Mouse (Mus musculus) heart, adult 2 months (tissue): ENCODE data around the gene Tut7. TPM values are rescaled to one million over a fixed set of nuclear protein-coding genes. Genes with fewer than 3 reads are reported as not detected.

ENCODE experiments used
- DNase-seq, 2 experiments: peaks; one replicate each; pipeline ENCODE4 v3.0.0; 2021
- H3K27ac ChIP-seq: fragments of 200-600 bp; 2 replicates; pipeline ENCODE4 v1.8.1; 2022
- H3K27me3 ChIP-seq: fragments of 200-500 bp; 2 replicates; pipeline ENCODE4 v1.6.1; 2012; ENCODE audit warnings: mild to moderate bottlenecking, low read length, inconsistent platforms, mixed read lengths; ENCODE audit not compliant: control insufficient read depth, insufficient read depth
- H3K36me3 ChIP-seq: fragments of 200-500 bp; 2 replicates; pipeline ENCODE4 v1.6.1; 2012; ENCODE audit warnings: low read length, inconsistent platforms; ENCODE audit not compliant: control insufficient read depth, insufficient read depth
- H3K4me1 ChIP-seq: fragments of 200-500 bp; 2 replicates; pipeline ENCODE4 v1.6.1; 2011; ENCODE audit warnings: low read length; ENCODE audit not compliant: control insufficient read depth, insufficient read depth
- H3K4me3 ChIP-seq: fragments of 200-600 bp; 2 replicates; pipeline ENCODE4 v1.8.1; 2022
- H3K79me2 ChIP-seq: fragments of 200-500 bp; replicated peaks from 2 replicates; pipeline ENCODE4 v1.6.1; 2012; ENCODE audit warnings: mild to moderate bottlenecking, inconsistent platforms, low read length, moderate library complexity, mixed read lengths; ENCODE audit not compliant: control insufficient read depth, insufficient read depth
- H3K9ac ChIP-seq: fragments of 200-500 bp; 2 replicates; pipeline ENCODE4 v1.6.1; 2012; ENCODE audit warnings: low read depth, mild to moderate bottlenecking, control low read depth, inconsistent platforms, low read length, mixed read lengths
- CTCF ChIP-seq: fragments of 200-600 bp; IDR thresholded peaks from 2 replicates; pipeline ENCODE4 v1.8.1; 2022; ENCODE audit warnings: antibody characterized with exemption, mild to moderate bottlenecking, moderate library complexity
- EP300 ChIP-seq: fragments of 200-500 bp; IDR thresholded peaks from 2 replicates; pipeline ENCODE4 v1.6.1; 2011; ENCODE audit warnings: low read depth, low read length, control low read depth; ENCODE audit not compliant: insufficient read depth
- POLR2A ChIP-seq: fragments of 200-500 bp; IDR thresholded peaks from 2 replicates; pipeline ENCODE4 v1.6.1; 2011; ENCODE audit warnings: mild to moderate bottlenecking, low read depth, low read length, control low read depth; ENCODE audit not compliant: insufficient read depth
- WGBS: fragments of 180-500 bp; shearing (Covaris S2); methylation state at CpG from one replicate; pipeline ENCODE4 v1.1.7; 2018; 5-methylcytosine and 5-hydroxymethylcytosine counted together
- intact Hi-C: fragments of 180-260 bp; cut with DNase I; formaldehyde crosslinking; loops from one replicate; pipeline ENCODE4 v1.15.1; 2025
- polyA plus RNA-seq: library from polyadenylated mRNA; depleted of rRNA; stranded (reverse); fragments of >200 nt; gene quantifications from 2 replicates; pipeline ENCODE4 v1.2.3, GENCODE M21; 2012
- total RNA-seq, 2 experiments: library from RNA; stranded (reverse); gene quantifications; 2 replicates each; pipeline ENCODE4 v1.2.3; 2021

Gene Tut7
- total and polyA plus RNA-seq, 3 experiments: 10.3 to 45.1 (median 41.6) TPM

DNA sequence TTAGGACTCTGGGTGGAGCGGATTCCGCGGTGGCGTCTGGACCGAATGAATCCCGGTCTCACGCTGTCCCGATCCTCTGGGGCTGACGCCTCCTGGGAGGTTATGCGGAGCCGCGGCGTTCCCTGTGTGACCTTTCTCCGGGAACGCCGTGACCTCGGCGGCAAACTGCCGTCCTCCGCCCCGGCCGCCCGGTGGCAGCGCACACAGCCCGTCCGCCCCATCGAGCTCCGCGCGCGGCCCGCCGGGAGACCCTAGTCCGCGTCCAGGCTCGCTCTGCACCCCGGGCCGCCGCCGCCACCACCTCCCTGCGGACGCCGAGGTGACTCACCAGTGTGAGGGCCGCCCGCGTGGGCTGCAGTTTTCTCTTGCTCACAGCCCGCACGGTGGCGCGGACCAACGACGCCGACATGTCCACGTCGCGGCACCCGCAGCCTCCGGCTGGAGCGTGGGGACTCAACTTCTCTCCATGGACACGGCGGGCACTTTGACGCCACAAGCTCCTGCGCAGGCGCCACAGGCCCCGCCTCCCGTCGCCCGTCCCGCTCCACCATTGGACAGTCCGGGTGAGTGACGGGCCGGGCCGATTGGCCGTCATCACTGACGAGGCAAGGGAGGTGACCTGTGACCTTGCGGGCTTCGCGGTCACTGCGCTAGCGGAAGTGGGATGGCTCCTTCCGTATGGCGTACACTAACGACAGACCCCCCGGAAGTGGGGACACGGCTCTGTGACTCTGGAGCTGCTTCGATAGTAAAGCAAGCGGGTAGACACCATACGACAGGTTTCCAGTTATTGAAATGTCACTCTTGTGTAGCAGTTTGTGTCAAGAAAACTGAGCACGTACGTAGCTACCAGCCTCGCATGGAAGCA is 53.4 kb downstream of the Tut7 start, which contains the start of gene Isca1:
Isca1 (minus strand) TSS at position 515 of the 868 bp plus-strand sequence.
- intact Hi-C loops: loop anchor here (2.0 kb wide), 1 partner anchor 53 kb away; the partner anchor contains the start of gene Tut7
- Histone ChIP-seq H3K4me1 (peaks cover 23% of the 10 kb centered on the region), H3K4me3 (peak within 1 kb of the TSS; percentile 69), H3K36me3 (peaks cover 24% of the 10 kb centered on the region), H3K9ac (peak within 1 kb of the TSS; percentile 89), H3K27ac (peak within 1 kb of the TSS; percentile 100), H3K79me2 (peaks cover 8% of the 10 kb centered on the region), H3K27me3 (no peaks in the 10 kb centered on the region)
- DNase-seq: peak; percentile 99 to 100
- WGBS: under 1% methylated on average over 91 of the region's 91 CpGs
- TF ChIP-seq CTCF (peak; percentile 37), POLR2A (peak; percentile 83), EP300 (peak; percentile 81; the same call in 1 of the 2 replicates)

DNA sequence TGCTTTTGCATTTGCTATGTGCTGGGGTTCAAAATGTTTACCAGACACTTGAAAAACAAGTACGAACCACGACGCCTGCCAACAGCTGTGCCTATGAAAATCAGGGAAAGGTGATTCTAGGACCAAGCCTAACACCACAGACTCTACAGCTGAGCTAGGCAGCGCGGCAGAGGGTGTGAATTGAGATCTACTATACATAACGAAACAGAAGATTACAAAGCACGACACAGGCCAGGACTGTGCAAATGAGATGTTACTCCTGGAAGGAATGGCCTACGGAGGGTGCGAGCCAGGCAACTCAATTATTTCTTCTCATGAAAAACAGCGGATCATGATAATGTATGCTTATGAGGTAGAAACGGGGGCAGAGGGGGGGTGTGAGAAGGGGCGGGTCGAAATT is 54.4 kb downstream of the Tut7 start:
- Histone ChIP-seq H3K79me2 (peaks cover 14% of the 10 kb centered on the region), H3K9ac (peak overlapping the region; percentile 89), H3K4me1 (peaks cover 27% of the 10 kb centered on the region), H3K36me3 (peaks cover 28% of the 10 kb centered on the region), H3K27me3 (no peaks in the 10 kb centered on the region), H3K27ac (peak overlapping the region; percentile 100), H3K4me3 (peak overlapping the region; percentile 69)
- no peak for TF ChIP-seq POLR2A
- no peak for TF ChIP-seq CTCF
- TF ChIP-seq EP300: no peak
- intact Hi-C loops: no loop called here
- peak in 1 of 2 experiments; percentile 14 for DNase-seq
- 8% methylated on average over 13 of the region's 13 CpGs for WGBS

DNA sequence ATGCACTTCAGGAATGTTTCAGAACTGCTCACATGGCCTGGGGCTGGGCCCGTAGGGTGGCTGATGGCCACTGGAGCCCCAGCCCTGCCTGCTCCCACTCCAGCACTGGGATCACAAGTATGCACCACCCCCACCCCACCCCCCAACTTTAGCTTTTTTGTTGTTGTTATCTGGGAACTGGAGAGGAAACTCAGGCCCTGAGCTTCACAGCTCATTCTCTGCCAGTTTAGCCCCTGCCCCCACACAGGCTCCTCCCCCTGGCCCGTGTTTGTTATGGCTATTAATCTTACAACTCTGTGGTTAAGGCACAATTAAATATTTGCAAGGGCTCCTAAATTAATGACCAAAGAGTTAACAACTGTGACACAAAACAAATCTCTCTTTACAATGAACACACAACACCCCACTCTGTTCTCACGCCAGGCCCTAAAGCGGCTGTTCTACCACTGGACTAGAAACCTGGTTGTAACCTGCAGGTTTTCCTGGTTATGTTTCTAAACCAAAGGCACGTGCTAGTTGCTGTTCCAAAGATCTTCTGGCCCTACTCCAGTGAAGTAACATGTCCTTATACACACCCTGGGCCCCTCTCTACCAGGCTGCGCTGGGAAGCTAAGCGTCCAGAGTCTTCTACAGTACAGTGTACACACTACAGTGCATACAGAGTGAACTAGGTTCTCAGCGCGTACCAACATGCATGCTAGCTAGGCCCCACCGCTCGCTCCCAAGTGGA is 56.0 kb downstream of the Tut7 start:
- H3K4me1 ChIP-seq: peaks cover 30% of the 10 kb centered on the region
- 43% methylated on average over 11 of the region's 11 CpGs for WGBS

DNA sequence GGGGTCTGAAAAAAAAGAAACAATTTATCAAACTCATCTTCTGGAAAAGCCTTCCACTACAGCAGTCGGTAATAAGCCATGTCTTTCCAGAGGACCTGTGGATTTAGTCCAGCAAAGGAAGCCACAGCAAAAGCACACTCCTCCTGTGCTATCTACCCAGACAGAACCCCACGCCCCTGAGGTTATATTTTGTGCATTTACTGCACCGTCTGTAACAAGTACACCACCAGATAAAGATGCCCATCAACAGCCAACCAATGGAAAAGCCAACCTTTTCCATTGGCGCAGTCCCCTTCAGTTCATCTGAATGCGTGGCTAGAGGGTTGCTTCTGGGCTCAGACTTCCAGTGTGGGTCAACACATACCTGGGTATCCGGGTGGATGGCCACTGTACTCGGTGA is 60.2 kb downstream of the Tut7 start:
- TF ChIP-seq CTCF (no peak), EP300 (no peak), POLR2A (no peak)
- 70% methylated on average over 7 of the region's 7 CpGs for WGBS
- Histone ChIP-seq H3K4me3 (no peak overlapping the region), H3K36me3 (peaks cover 22% of the 10 kb centered on the region), H3K27ac (no peak overlapping the region), H3K79me2 (peaks cover 11% of the 10 kb centered on the region), H3K9ac (no peak overlapping the region), H3K27me3 (no peaks in the 10 kb centered on the region), H3K4me1 (peaks cover 20% of the 10 kb centered on the region)
- no peak for DNase-seq
- intact Hi-C loops: no loop called here

More for the DNA sequence above, 56.0 kb downstream of the Tut7 start:
- peak overlapping the region; percentile 36; the same call in 1 of the 2 replicates for H3K9ac ChIP-seq
- H3K79me2 ChIP-seq: peaks cover 15% of the 10 kb centered on the region
- DNase-seq: no peak
- H3K4me3 ChIP-seq: peak overlapping the region; percentile 17
- intact Hi-C loops: no loop called here
- no peaks in the 10 kb centered on the region for H3K27me3 ChIP-seq
- TF ChIP-seq POLR2A (no peak), EP300 (no peak), CTCF (no peak)
- H3K27ac ChIP-seq: peak overlapping the region; percentile 6; the same call in 1 of the 2 replicates
- peaks cover 25% of the 10 kb centered on the region for H3K36me3 ChIP-seq

DNA sequence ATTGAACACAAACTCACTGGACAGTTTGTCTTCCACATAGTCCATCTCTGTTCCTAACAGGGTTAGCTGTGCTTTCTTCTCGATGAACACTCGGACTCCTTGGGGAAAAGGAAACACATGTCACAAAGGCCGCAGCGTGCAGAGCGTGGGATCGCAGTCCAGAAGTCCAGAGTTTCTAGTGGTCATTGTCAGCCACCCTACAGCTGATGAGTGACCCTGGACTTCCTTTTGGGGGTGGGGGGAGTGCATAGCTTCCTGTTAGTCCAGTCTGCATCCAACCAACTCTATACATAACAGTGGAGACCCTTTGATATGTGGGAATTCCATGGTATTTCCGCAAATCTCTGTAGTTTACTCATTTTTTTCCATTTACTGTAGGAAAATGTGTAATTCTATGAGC is 66.0 kb downstream of the Tut7 start:
- TF ChIP-seq EP300: no peak
- TF ChIP-seq POLR2A: no peak
- TF ChIP-seq CTCF: no peak
- no peak overlapping the region; the same call in 1 of the 2 replicates for H3K27ac ChIP-seq
- no peaks in the 10 kb centered on the region for H3K27me3 ChIP-seq
- no peak for DNase-seq
- H3K9ac ChIP-seq: no peak overlapping the region
- no peak overlapping the region for H3K4me3 ChIP-seq
- H3K4me1 ChIP-seq: no peaks in the 10 kb centered on the region; the same call in 1 of the 2 replicates
- no peaks in the 10 kb centered on the region for H3K79me2 ChIP-seq
- WGBS: 62% methylated on average over 7 of the region's 7 CpGs
- peaks cover 6% of the 10 kb centered on the region for H3K36me3 ChIP-seq
- intact Hi-C loops: no loop called here

DNA sequence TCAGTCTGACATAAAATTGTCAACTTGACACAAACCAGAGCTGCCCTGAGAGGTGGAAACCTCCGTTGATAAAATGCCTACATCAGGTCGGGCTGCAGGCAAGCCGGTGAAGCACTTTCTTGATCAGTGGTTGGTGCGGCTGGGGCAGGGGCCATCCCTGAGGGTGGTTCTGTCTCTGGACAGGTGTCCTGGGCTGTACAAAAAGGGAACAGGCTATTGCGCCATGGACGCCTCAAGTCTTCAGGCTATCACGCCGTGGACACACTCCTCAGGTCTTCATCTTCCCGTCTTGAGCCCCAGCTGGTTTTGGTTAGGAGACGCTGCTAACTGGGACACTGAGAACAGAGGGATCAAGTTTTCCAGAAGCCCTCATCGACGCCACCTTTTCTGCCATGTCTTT is 72.6 kb downstream of the Tut7 start:
- 77% methylated on average over 12 of the region's 12 CpGs for WGBS
- H3K27ac ChIP-seq: no peak overlapping the region
- H3K36me3 ChIP-seq: no peaks in the 10 kb centered on the region
- TF ChIP-seq CTCF: no peak
- no peak for TF ChIP-seq POLR2A
- no peak for TF ChIP-seq EP300
- H3K4me3 ChIP-seq: no peak overlapping the region
- no peak for DNase-seq
- no peak overlapping the region for H3K9ac ChIP-seq
- intact Hi-C loops: no loop called here
- H3K79me2 ChIP-seq: no peaks in the 10 kb centered on the region
- no peaks in the 10 kb centered on the region for H3K27me3 ChIP-seq
- H3K4me1 ChIP-seq: no peaks in the 10 kb centered on the region
